Mouse (Mus musculus) embryonic facial prominence, embryonic 12.5 days (tissue): ENCODE measurements around the gene D930048N14Rik. TPM values are rescaled to one million over a fixed set of nuclear protein-coding genes. Genes with fewer than 3 reads are reported as not detected.
"Not testable (repeated sequence)": the region's sequence is repeated elsewhere in the genome, so short reads cannot be mapped to it uniquely, and the experiment has no call there.

Experiments
- ATAC-seq: fragments of 200-750 bp; cut with Nextera tagmentation; 2 replicates; pipeline ENCODE4 v1.8.0; 2017; ENCODE audit not compliant: insufficient number of reproducible peaks, insufficient read depth, low FRiP score, low TSS enrichment
- H3K27ac ChIP-seq: fragments of 300-500 bp; sonication (generic); 2 replicates; pipeline ENCODE4 v1.5.1; 2016; ENCODE audit warnings: mild to moderate bottlenecking
- H3K27me3 ChIP-seq: fragments of 300-500 bp; sonication (generic); 2 replicates; pipeline ENCODE4 v1.6.1; 2016; ENCODE audit warnings: mild to moderate bottlenecking, moderate library complexity
- H3K36me3 ChIP-seq: fragments of 300-500 bp; sonication (generic); 2 replicates; pipeline ENCODE4 v1.6.1; 2016; ENCODE audit warnings: mild to moderate bottlenecking
- H3K4me1 ChIP-seq: fragments of 300-500 bp; sonication (generic); 2 replicates; pipeline ENCODE4 v1.6.1; 2016
- H3K4me2 ChIP-seq: fragments of 300-500 bp; sonication (generic); replicated peaks from 2 replicates; pipeline ENCODE4 v1.6.1; 2016; ENCODE audit warnings: mild to moderate bottlenecking, moderate library complexity
- H3K4me3 ChIP-seq: fragments of 300-500 bp; sonication (generic); 2 replicates; pipeline ENCODE4 v1.5.1; 2016; ENCODE audit warnings: mild to moderate bottlenecking
- H3K9ac ChIP-seq: fragments of 300-500 bp; sonication (generic); 2 replicates; pipeline ENCODE4 v1.6.1; 2016; ENCODE audit warnings: mild to moderate bottlenecking, moderate library complexity
- H3K9me3 ChIP-seq: fragments of 300-500 bp; sonication (generic); 2 replicates; pipeline ENCODE4 v1.6.1; 2016; ENCODE audit warnings: mild to moderate bottlenecking, moderate library complexity
- WGBS: fragments of 180-500 bp; shearing (Covaris S2); methylation state at CpG from one replicate; pipeline ENCODE4 v1.1.7; 2016; 5-methylcytosine and 5-hydroxymethylcytosine counted together
- polyA plus RNA-seq: library from polyadenylated mRNA; unstranded; fragments of >200 nt; fragmentation: Nextera tagmentation; extraction: Ambion mirVana; gene quantifications from 2 replicates; pipeline ENCODE4 v1.2.1, GENCODE M21; 2016

D930048N14Rik gene
- polyA plus RNA-seq, 1 experiment from 2014 or later, result 2.3 TPM

- H3K9ac ChIP-seq, result no peak overlapping the region
- H3K27me3 ChIP-seq, result no peaks in the 10 kb centered on the region
- WGBS, result 84% methylated on average over 6 of the region's 6 CpGs
- H3K27ac ChIP-seq, result no peak overlapping the region
- no peak overlapping the region for H3K4me2 ChIP-seq
- ATAC-seq, result no peak
- no peaks in the 10 kb centered on the region for H3K9me3 ChIP-seq
- H3K4me1 ChIP-seq, result peaks cover 13% of the 10 kb centered on the region; the same call in 1 of the 2 replicates
- H3K4me3 ChIP-seq, result no peak overlapping the region
- H3K36me3 ChIP-seq, result peaks cover 8% of the 10 kb centered on the region; the same call in 1 of the 2 replicates
These were observed 18.5 kb upstream of the D930048N14Rik start for GRCm38 (mm10) chr11:51632130-51632753.

- WGBS, result 93% methylated on average over 7 of the region's 7 CpGs
- not testable (repeated sequence) for ATAC-seq, H3K4me2 ChIP-seq, H3K36me3 ChIP-seq, H3K27ac ChIP-seq, H3K9me3 ChIP-seq, H3K9ac ChIP-seq, H3K4me3 ChIP-seq, H3K27me3 ChIP-seq
- peaks cover 19% of the 10 kb centered on the region for H3K4me1 ChIP-seq
These were observed 17.6 kb upstream of the D930048N14Rik start for GRCm38 (mm10) chr11:51633200-51633599.

- Histone ChIP-seq H3K4me2 (no peak overlapping the region), H3K36me3 (peaks cover 3% of the 10 kb centered on the region; the same call in 1 of the 2 replicates), H3K4me3 (no peak overlapping the region), H3K27ac (no peak overlapping the region), H3K9ac (no peak overlapping the region), H3K9me3 (no peaks in the 10 kb centered on the region), H3K4me1 (peaks cover 19% of the 10 kb centered on the region), H3K27me3 (no peaks in the 10 kb centered on the region)
- WGBS, result 93% methylated on average over 3 of the region's 3 CpGs
- ATAC-seq, result no peak
These were observed 17.0 kb upstream of the D930048N14Rik start for GRCm38 (mm10) chr11:51633721-51634120.

- Histone ChIP-seq H3K4me1 (peaks cover 19% of the 10 kb centered on the region), H3K9me3 (no peaks in the 10 kb centered on the region), H3K36me3 (no peaks in the 10 kb centered on the region), H3K27ac (peak overlapping the region; percentile 77; the same call in 1 of the 2 replicates), H3K4me3 (peak overlapping the region; percentile 81), H3K27me3 (no peaks in the 10 kb centered on the region), H3K9ac (peak overlapping the region; percentile 72), H3K4me2 (peak overlapping the region; percentile 80)
- ATAC-seq, result no peak
- 20% methylated on average over 6 of the region's 6 CpGs for WGBS
These were observed 15.6 kb upstream of the D930048N14Rik start for GRCm38 (mm10) chr11:51635127-51635524.

- H3K4me1 ChIP-seq, result peaks cover 19% of the 10 kb centered on the region
These were observed 15.0 kb upstream of the D930048N14Rik start, which contains the start of gene Rmnd5b for GRCm38 (mm10) chr11:51635525-51636322. Gene Rmnd5b, minus strand, starts transcription at chr11:51635896.

GRCm38 (mm10) chr11:51636323-51636684 is 14.4 kb upstream of the D930048N14Rik start:
- no peak for ATAC-seq
- Histone ChIP-seq H3K27me3 (no peaks in the 10 kb centered on the region), H3K4me1 (peaks cover 19% of the 10 kb centered on the region), H3K4me2 (peak overlapping the region; percentile 80), H3K9me3 (no peaks in the 10 kb centered on the region), H3K27ac (peak overlapping the region; percentile 77), H3K9ac (peak overlapping the region; percentile 72), H3K36me3 (no peaks in the 10 kb centered on the region), H3K4me3 (peak overlapping the region; percentile 81)
- WGBS, result 3% methylated on average over 6 of the region's 6 CpGs

More at GRCm38 (mm10) chr11:51635525-51636322, 15.0 kb upstream of the D930048N14Rik start, which contains the start of gene Rmnd5b:
- H3K36me3 ChIP-seq, result no peaks in the 10 kb centered on the region
- H3K9me3 ChIP-seq, result no peaks in the 10 kb centered on the region
- H3K4me3 ChIP-seq, result peak within 1 kb of the TSS; percentile 81
- no peaks in the 10 kb centered on the region for H3K27me3 ChIP-seq
- ATAC-seq, result peak; percentile 74
- under 1% methylated on average over 61 of the region's 61 CpGs for WGBS
- H3K9ac ChIP-seq, result peak within 1 kb of the TSS; percentile 72
- peak within 1 kb of the TSS; percentile 80 for H3K4me2 ChIP-seq
- H3K27ac ChIP-seq, result peak within 1 kb of the TSS; percentile 77

GRCm38 (mm10) chr11:51637971-51638414 is 12.8 kb upstream of the D930048N14Rik start:
- Histone ChIP-seq H3K36me3 (peaks cover 7% of the 10 kb centered on the region; the same call in 1 of the 2 replicates), H3K27me3 (no peaks in the 10 kb centered on the region), H3K4me3 (peak overlapping the region; percentile 12; the same call in 1 of the 2 replicates), H3K4me2 (peak overlapping the region; percentile 45), H3K9ac (0 out of 2 replicates have a peak overlapping the region, but pooled peaks have one; percentile 12), H3K4me1 (peaks cover 19% of the 10 kb centered on the region), H3K9me3 (no peaks in the 10 kb centered on the region), H3K27ac (peak overlapping the region; percentile 61; the same call in 1 of the 2 replicates)
- WGBS, result 3% methylated on average over 17 of the region's 17 CpGs
- ATAC-seq, result no peak

- no peaks in the 10 kb centered on the region for H3K9me3 ChIP-seq
- H3K9ac ChIP-seq, result no peak overlapping the region
- 0 out of 2 replicates have a peak overlapping the region, but pooled peaks have one; percentile 61 for H3K27ac ChIP-seq
- ATAC-seq, result no peak
- WGBS, result 56% methylated on average over 5 of the region's 5 CpGs
- H3K27me3 ChIP-seq, result no peaks in the 10 kb centered on the region
- H3K36me3 ChIP-seq, result peaks cover 11% of the 10 kb centered on the region; the same call in 1 of the 2 replicates
- no peak overlapping the region for H3K4me3 ChIP-seq
- peaks cover 19% of the 10 kb centered on the region for H3K4me1 ChIP-seq
- H3K4me2 ChIP-seq, result peak overlapping the region; percentile 45; the same call in 1 of the 2 replicates
These were observed 12.3 kb upstream of the D930048N14Rik start for GRCm38 (mm10) chr11:51638497-51638896.

GRCm38 (mm10) chr11:51640748-51641147 is 10.0 kb upstream of the D930048N14Rik start:
- no peak overlapping the region for H3K9ac ChIP-seq
- WGBS, result 81% methylated on average over 7 of the region's 7 CpGs
- H3K4me3 ChIP-seq, result no peak overlapping the region
- peaks cover 14% of the 10 kb centered on the region for H3K36me3 ChIP-seq
- peaks cover 10% of the 10 kb centered on the region; the same call in 1 of the 2 replicates for H3K4me1 ChIP-seq
- no peak overlapping the region for H3K4me2 ChIP-seq
- ATAC-seq, result no peak
- no peaks in the 10 kb centered on the region for H3K9me3 ChIP-seq
- no peaks in the 10 kb centered on the region for H3K27me3 ChIP-seq
- H3K27ac ChIP-seq, result no peak overlapping the region

- Histone ChIP-seq H3K36me3 (peaks cover 14% of the 10 kb centered on the region), H3K9ac (no peak overlapping the region), H3K9me3 (no peaks in the 10 kb centered on the region), H3K4me2 (no peak overlapping the region), H3K4me1 (peaks cover under 1% of the 10 kb centered on the region), H3K4me3 (no peak overlapping the region), H3K27ac (no peak overlapping the region), H3K27me3 (no peaks in the 10 kb centered on the region)
- no peak for ATAC-seq
- 73% methylated on average over 9 of the region's 9 CpGs for WGBS
These were observed 7.6 kb upstream of the D930048N14Rik start for GRCm38 (mm10) chr11:51643202-51643601.

- Histone ChIP-seq H3K9me3 (no peaks in the 10 kb centered on the region), H3K4me1 (peaks cover 5% of the 10 kb centered on the region), H3K9ac (no peak overlapping the region), H3K4me3 (no peak overlapping the region), H3K27me3 (no peaks in the 10 kb centered on the region), H3K4me2 (no peak overlapping the region; the same call in 1 of the 2 replicates), H3K27ac (no peak overlapping the region), H3K36me3 (peaks cover 14% of the 10 kb centered on the region)
- no peak for ATAC-seq
- WGBS, result 46% methylated on average over 15 of the region's 15 CpGs
These were observed 7.0 kb upstream of the D930048N14Rik start for GRCm38 (mm10) chr11:51643761-51644160.
